Mouse (Mus musculus) cerebellum, postnatal 10 days (tissue): ENCODE data around the gene Etv1.

Experiments used
- DNase-seq, 2 experiments: peaks; one replicate each; pipeline ENCODE4 v3.0.0; 2021; ENCODE audit warnings: mixed read lengths in 2 of 2

Etv1 gene

DNA sequence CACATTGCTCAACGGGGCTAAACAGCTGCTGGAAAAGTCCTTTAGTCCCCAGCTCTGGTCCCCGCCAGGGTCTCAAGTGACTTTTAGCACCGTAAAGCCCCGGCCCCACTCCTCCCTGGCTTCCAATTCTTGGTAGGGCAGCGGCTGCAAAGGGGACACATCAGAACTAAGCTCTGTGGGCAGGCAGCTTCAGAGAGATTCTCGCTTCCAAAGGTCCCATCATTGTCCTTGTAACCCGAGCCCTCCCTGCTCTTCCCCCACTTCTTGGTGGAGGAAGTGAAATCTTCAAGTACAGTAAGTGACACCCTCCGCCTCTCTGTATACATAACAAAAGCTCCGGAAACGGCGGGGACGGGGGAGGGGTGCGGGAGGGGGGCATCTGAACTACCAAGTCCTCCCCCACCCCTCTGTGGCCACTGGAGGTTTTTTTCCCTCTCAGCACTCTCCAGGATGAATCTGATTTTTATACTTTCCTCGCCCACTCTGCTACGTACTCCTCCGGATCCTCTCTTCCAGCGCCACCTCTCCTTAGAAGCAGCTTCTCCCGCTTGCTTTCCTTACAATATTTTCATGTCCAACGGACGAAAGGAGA is at the start of gene Etv1:
TSS of gene Etv1 (plus strand) at position 195 of the 592 bp plus-strand sequence.
- peak; percentile 62 to 63 for DNase-seq

DNA sequence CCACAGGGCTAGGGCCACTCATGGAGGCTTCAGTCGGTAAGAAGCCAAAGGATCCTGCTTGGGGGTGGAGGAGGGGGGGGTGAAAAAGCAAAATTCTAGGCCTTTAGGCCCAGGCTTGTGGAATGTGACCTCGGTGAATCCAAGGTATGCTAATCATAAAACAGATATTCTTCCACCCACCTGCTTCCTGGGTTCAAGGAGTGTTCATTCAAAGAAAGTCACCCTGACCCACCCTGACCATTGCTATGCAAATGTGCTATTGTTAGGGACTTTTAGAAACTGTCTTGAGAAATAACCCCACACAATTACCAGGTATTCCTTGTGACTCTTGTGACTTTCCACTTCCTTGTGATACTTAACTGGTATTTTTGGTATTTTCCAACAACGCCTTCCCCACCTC is 49.5 kb upstream of the Etv1 start:
- DNase-seq = no peak

DNA sequence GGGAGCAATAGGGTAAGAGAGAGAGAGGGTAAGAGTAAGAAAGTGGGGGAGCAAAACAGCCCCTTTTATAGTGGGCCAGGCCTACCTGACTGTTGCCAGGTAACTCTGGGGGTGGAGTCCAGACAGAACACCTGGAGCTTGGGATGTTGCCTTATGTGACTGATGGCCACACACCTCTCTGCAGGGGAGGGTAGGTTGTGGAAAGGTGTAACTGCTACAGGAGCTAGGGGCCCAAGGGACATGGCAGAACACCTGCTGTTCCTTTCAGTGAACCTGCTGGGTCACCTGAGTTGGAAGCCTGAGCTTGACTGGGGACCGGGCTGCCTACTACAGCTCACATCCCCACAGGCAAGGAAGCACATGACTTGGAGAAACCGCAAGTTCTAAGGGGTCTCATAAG is 48.4 kb upstream of the Etv1 start:
- no peak for DNase-seq

DNA sequence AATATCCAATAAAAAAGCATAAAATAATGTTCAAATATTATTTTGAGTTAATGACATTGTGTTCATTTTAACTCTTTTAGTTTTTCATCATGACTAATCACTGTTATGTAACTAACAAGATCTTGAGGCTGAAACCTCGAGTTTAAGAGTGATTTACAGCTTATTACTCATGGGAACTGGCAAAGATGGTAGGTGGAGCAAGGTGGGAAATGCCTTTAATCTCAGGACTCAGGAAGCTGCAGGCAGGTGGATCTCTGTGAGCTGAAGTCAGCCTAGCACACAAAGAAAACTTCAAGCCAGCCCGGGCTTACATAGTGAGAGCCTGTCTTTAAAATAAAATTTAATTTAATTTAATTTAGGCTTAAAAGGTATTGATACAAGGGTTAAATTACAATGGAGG is 19.9 kb upstream of the Etv1 start:
- no peak for DNase-seq

DNA sequence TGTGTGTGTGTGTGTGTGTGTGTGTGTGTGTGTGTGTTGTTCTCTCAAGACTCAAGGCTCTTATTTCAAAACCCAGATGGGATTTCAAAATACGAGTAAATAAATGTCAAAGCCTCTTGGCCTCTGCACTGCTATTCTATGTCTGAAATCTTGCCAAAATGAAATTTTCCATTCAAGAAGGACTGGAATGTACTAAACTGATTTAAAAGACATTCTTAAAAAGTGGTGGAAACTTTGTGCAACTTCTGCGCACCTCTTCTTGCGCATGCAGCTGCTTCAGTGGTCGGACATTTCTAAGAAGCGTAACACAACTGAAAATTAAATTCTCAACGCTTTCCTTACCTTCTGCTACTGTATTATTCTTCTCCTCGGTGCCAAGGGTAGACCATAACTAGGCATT is 1.9 kb upstream of the Etv1 start:
- DNase-seq = no peak

DNA sequence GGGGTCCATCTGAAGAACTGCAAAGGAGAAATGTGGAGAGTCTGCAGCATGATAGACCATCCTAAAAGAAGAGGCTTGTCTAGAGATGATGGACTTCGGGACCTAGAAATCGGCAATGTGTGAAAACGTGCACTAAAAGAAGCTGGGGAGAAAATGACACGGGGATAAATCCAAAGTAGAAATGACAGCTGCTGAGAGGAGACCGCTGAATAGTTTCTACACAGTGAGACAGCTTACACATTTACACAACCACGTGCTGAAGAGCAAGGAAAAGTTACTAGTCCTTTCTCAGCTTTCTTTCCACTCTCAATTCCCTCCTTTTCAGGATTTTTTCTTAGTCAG is 1.3 kb upstream of the Etv1 start:
- DNase-seq = no peak

DNA sequence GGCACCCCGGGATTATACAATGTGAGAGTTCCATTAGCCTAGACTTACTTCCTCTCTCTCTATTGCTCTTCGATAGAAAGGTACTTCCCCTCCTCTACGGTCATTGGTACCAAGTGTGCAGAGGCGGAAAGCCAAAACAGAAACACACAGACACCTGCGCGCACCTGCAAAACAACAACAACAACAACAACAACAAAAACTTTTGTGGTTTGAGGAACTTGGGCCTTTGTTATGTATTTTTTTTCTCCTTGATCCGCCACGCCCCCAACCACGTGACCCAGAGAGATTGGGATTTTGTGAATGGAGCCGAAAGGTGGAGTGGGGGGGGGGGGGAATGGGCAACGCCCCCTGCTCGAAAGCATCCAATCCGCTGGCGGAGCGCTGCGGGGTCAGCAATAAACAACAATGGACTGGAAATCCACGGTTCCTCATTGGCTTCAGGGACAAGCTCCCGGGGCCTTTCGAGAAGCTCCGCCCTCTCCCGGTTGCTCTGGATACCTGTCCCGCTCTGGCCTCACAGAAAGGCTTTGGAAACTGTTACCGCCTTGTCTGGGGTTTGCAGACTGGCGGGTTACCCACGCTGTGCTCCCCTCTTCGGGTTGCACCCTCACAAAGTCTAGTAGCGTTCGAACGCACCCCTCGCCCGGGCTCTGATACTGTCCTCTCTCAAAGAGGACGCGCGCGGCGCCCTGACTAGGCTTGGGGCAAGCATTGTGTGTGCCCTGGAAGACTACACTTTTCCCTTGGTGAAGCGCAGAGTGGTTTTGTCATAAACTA is 693 bp upstream of the Etv1 start:
- DNase-seq = peak; percentile 91 to 94

DNA sequence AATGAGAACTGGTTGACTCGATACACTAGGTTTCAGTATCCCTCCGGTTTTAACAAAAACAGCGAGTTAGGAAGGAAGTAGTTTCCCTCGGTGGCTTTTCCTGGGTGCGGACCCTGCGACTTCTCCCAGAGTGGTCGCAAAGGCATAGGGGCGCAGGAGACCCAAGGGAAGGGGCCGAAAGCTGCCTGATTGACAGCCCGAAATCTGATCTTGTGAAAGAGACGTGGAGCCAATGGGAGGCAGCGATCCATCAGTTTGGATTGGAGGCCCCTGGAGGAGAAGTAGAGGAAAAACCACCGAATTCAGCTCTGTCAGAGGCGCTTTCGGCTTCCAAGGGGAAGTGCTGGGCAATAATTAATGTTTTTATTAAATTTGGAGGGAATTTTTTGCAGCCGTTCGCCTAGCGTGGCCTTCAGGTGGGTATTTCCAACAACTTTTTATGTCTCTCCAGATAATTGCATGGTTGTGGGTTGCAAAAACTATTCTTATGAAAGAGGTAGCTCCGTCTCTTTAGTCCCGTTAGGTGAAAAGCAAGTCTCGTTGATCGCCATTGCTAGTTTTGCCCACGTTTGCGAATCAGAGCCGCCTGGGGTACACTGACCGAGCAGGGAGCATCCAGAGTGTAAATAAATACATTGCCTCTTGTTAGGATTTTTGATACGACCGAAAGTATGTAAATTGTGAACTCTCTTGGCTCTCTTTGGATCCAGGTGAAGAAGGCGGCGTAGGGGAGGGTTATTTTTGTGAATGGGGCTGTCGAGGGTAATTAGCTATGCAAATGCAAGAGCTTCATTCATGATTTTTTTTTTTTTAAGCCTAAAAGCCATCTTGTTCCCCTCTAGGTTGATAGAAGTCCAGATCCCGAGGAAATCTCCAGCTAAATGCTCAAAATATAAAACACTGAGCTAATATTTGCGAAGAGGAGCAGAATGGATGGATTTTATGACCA is 1.1 kb downstream of the Etv1 start:
- peak; percentile 85 to 86 for DNase-seq

DNA sequence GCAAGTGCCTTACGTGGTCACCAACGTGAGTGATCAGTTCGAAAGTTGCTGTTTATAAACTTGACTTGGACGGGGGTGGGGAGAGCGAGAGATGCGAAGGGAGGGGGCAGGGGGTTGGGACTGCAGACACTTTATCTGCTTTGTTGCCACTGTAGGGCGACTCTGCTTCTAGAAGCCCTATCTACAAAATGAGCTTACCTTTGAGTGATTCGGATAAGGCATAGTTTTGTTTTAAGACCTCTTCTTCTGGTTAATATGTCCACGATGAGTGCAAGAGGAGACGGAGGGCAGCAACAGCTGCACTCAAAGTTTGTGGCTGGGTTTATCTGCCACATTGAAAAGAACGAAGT is 1.8 kb downstream of the Etv1 start:
- peak; percentile 70 to 75 for DNase-seq

DNA sequence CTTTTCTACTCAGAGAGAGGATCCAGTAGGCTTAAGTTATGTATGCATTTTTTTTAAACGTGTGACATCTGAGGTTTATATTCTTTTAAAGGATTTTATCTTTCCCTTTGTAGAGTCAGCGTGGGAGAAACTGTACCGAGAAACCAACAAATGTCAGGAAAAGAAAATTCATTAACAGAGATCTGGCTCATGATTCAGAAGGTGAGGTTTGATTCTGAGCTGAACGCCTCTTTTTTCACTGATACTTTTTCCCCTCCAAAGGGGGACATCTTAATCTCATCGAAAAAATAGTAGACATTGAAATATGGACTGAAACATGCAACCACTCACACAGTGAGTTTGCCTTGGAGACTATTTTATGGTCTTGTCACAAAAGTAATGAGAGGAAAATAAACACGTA is 2.5 kb downstream of the Etv1 start:
- peak in 1 of 2 experiments; percentile 6 for DNase-seq

DNA sequence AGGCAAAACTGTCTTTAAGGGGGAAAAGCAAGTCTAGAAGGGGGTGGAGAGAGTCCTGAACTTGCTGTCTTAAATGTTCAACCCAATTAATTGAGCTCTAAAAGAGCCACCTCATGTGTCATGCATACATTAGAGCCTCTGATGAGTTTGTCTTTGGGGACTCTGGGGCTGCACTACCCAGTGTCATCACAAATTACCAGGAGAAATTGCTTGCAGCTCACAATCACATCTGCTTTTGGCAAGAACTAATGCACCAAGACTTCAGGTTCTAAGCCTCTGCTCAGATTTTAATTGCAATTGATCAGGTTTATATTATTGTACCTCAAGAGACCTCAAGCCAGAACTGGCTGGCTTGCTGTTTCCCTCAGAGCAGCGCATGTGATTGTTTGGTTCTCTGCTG is 4.1 kb downstream of the Etv1 start:
- DNase-seq = peak; percentile 17 to 32

DNA sequence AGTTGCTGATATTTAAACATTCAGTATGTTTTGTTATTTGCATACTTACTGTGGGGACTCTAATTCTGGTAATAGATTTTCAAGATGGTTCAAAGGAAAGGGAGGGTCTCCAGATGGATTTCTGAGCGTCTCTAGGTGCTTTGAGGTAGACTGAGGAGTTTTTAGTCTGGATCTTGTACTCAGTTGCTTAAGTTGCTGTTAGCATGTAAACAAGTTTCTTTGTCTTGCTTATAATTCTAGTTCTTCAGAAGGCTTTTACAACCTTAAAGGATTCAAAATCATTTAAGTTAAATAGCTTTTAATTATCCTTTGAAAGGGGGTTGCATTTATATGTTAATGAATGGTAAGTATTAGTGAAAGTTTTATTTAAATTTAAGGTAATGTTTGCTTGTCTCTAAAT is 5.0 kb downstream of the Etv1 start:
- DNase-seq = no peak

DNA sequence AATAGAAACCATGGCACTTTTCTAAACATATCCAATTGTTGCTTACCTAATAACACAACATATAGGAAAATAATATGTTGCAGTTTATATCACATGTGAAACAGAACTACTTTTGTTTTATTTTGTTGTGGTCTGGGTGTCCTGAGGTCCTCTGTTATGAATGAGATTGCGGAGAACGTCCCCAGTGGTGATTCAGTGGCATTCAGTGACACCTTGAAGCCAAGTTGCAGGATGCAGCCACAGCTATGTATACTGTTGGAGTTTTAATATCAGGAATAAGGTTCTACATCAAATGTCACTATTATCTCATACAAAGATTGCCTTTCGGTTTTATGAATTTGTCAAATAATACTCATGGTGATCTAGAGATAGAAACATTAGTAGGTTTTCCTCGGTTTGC is 7.4 kb downstream of the Etv1 start:
- no peak for DNase-seq

DNA sequence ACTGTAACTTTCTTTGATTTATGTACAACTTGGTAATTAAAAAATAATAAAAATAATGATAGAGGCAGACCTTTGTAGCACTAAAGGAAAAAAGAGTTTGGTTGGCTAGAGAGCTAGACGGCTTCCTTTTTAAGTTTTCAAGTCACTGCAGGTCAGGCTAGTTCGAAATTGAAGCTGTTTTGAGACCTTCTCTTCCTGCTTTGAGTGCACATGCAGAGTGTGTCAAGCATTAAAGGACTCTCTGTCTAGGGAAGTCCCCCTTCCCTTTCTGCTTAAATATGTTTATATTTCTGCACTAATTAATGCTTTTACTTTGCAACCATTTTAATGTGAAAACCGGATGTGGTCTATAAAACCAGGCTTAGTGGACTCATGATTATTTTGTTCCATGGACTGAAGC is 8.5 kb downstream of the Etv1 start:
- no peak for DNase-seq

DNA sequence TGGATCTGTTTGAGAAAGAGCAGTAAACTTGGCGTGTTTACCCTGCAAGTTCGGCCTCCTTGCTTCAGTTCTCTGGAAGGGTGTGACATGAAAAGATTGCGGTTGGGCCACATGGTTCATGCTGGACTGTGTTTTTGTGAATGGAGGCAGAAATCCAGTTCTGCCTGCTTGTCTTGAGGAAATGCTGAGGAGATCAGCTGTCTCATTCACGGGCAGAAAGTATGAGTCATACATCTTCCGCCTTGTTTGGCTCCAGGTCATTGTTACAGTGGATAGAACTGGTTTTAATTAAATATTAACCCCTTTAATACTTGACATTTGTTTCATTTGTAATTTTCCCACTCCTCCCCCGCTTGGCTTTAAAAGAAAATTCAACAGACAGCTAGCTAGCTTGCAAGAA is 9.4 kb downstream of the Etv1 start:
- DNase-seq = peak in 1 of 2 experiments; percentile 22

DNA sequence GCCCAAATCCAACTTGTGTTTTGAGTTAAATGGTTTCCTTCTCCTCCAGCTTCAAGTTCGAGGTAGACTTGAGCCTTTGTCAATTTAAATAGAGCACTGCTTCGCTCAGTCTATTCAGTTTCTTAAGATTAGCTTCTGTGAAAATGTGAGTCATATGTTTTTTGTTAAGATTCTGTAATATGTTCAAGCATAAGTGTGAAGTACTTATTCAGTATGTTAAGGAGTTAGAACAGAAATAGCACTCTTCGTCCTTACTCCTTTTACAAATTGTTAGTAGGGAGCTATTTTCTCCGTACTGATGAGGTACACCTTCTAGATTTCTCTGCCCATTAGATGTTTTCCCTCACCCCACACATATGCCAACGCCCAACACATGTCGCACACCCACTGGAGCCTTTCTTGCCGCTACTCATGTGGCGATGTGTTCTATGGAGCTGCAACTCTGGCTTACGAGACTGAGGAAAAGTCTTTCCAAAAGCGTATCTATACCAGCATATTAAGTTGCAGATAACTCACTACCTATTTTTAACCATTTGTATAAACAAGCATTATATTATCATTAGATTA is 10.7 kb downstream of the Etv1 start:
- DNase-seq = no peak

DNA sequence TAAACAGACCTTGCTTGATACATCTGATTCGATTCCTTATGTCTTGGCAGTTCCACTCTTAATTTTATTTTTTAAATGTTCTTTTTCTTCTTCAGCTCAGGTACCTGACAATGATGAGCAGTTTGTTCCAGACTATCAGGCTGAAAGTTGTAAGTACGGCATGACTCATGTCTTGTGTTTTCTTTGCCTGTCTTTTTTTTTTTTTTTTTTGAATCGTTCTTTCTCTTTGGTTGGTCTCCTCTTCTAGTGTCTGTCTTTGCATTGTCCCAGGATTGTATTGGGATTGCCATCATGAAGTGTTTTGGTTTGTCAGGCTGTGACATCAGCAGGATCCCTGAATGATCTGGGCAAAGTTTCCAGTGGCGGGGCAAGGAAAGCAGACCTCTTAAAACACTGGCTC is 13.9 kb downstream of the Etv1 start:
- no peak for DNase-seq

DNA sequence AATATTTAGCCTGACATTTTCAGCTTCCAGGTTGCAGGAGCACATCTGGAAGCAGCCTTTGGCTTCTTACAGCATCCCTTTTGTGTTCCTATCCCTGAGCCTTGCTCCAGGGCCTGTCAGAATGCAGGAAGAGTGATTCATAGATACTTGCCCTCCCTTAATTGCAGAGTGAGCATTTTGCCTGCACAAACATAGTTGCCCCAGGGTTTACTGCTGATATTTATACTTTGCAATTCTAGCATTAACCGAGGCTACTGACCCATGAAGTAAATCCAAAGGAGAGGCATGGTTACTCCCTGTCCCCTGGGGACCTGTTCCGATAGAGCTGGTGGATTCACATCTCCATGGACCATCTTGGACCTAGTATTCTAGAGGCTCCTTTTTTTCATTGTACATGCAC is 14.5 kb downstream of the Etv1 start:
- no peak for DNase-seq

DNA sequence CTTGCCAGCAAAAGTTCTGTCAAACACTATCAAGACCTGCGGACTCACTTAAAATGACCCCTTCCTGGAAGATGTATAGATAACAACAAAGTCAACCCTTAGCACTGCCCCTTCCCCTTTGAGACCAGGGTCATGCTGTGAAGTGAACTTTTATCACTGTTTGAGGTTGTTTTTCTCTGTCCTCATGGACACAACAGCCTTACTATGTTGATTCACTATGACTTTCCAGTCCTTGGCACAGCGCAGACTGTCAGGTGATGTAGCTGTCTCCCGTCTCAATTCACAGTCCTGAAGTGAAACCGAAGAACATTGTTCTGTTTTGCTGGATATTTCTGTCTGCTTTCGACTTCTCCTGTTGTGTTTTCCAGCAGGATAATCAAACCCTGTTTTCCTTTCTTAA is 27.9 kb downstream of the Etv1 start:
- DNase-seq = peak; percentile 23 to 24

DNA sequence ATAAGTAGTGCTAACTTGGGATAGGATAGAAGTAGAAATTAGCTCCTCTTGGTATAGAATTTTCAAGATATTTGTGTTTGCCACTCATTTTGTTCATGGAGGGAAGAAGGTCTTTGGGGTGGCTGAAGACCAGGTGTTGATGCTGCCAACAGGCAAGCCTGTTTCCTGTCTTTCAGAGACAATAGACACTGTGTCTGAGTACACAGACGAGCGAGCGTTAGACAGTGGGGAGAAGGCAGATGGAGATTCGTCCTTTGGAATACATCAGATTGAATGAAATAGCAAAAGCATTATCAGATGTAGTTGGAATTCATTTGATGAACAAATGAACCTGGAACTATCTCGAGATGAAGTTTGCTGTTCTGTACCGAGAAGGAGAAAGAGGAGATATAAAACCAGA is 33.2 kb downstream of the Etv1 start:
- DNase-seq = no peak

DNA sequence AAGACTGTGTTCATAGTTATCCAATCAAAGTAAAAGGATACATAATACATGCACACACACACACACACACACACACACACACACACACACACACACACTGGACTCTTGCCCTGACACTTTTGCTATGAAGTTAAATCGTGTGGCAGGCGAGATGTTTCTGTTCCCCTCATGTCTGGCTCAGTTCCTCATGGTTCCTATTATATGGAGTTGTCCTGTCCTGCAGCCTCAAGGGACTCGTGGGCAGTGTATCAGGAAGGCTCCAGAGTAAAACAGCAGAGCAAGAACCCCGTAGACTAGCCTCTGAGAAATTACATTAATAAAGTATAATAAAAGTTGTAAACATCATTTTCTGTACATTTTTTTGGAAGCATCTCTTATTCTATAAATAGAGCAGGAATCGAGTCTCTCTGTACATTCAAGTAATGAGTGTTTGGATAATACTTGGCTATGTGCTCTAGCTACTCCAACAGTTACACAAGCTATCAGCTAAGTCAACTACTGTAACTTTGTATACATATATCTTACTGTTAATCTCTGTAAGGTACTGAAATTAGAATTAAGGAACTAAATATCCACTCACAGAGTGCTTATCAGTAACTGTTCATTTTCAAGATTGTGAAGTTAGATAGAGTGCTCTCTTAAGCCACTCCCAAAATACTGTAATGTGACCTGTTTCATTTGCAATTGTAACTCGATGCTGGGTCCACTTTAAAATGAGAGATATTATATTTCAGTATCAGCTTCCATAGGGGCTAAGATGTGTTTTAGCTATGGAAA is 35.0 kb downstream of the Etv1 start:
- DNase-seq = no peak

DNA sequence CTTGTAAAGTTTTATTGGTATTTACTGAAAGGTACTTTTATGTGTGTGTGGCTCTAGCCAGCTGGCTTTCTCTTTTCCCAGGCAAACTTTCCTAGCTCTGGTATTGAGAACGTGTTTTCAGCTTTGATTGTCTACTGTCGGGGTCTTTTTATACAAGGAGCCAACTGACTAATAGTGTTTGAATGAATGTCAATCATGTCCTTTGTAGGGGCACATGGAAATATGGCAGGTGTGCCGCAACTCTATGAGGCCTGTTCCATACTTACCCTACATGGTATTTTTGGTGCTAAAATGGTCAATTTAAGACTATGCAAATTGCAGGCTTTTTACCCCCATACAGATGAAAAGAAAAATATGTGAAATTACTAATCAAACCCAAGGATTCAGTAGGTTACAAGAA is 37.1 kb downstream of the Etv1 start:
- no peak for DNase-seq

DNA sequence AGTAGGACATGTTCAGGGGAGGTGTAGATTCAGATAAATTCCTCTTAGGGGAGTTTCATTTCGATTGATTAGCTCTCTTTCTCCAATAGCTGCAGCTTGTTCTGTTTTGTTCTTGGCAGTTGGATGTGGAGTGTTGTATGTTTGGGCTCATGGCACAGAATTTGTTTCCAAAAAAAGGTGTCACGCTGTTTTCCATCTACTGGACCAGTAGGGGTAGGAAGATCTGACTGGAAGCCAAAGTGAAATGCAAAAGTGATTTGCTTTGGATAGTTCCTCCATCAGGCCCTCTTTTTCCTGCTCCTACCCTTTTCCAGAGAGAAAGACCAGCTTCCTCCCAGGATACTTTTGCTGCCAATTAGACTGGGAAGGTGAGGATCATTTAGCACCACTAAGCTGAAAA is 39.1 kb downstream of the Etv1 start:
- peak; percentile 68 to 74 for DNase-seq
